Mouse (Mus musculus): ENCODE data around the gene Tada2a.

DNA sequence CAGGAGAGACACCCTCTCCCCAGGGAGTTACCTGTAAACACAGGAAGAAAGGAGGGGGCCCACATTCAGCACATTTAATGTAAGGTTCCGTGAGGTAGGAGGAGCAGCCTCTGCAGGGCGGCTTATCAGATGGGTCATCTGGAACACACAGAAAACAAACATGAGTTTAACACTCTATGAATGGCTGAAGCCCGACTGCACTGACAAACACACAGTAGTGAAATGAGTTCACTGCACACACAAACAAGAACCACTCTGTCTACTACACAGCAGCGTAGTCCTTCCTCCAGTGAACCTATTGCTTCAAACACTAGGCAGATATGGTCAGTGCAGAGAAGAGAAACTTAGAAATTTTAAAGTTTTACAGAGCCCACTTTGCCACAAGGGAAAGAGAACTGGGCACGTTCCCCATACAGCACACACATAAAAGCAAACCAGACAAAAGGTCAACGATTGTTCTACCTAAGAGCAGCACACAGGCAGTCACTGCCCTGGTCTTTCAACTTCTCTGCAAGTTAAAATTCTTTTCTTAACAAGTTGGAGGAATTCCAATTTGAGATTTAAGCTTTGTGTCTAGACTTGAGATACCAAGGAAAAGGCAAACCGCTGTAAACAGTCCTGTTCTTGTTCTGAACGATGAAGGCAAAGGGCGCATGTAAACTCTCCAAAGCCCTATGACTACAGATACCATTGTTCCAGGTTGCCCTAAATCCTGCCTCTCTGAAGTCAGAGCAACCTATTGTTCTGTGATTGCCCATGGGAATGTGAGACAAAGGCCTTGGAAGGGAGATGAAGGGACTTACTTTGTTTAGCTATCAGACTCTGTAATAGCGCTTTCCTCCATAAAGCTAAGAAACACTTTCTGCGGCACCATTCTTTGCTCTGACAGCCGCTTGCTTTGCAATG is 8.1 kb downstream of the Tada2a start:
- TF ChIP-seq MAFK (IDR thresholded peaks at IDR 0.05; ENCODE audit: insufficient read depth, low read depth, low read length) (no peak), CHD2 (IDR thresholded peaks at IDR 0.05; ENCODE audit: low read depth, low read length) (no peak), HCFC1 (IDR thresholded peaks at IDR 0.05; ENCODE audit: borderline replicate concordance, insufficient read depth, low read length) (no peak), ZNF384 (IDR thresholded peaks at IDR 0.05; ENCODE audit: low read depth, low read length) (no peak)

Data from ES-E14 (cell line).